Mouse (Mus musculus) ES-Bruce4 (cell line): ENCODE measurements around the gene Fam172a. TPM values are rescaled to one million over a fixed set of nuclear protein-coding genes. Genes with fewer than 3 reads are reported as not detected.

Experiments used
- H3K27ac ChIP-seq: 2 replicates; pipeline ENCODE4 v1.5.1; 2012; ENCODE audit warnings: low read length, inconsistent platforms; ENCODE audit not compliant: insufficient read depth
- H3K27me3 ChIP-seq: 2 replicates; pipeline ENCODE4 v1.6.1; 2012; ENCODE audit warnings: mild to moderate bottlenecking, low read length, inconsistent platforms; ENCODE audit not compliant: control insufficient read depth, poor library complexity, insufficient read depth, severe bottlenecking
- H3K36me3 ChIP-seq: 2 replicates; pipeline ENCODE4 v1.6.1; 2012; ENCODE audit warnings: inconsistent platforms, mild to moderate bottlenecking, low read length, moderate library complexity; ENCODE audit not compliant: control insufficient read depth, poor library complexity, insufficient read depth, severe bottlenecking
- H3K4me1 ChIP-seq: one replicate; pipeline ENCODE4 v1.8.1; 2011; ENCODE audit warnings: low read length; ENCODE audit not compliant: control insufficient read depth, insufficient read depth
- H3K4me3 ChIP-seq: 2 replicates; pipeline ENCODE4 v1.5.1; 2011; ENCODE audit warnings: low read depth, mild to moderate bottlenecking, low read length
- H3K9ac ChIP-seq: 2 replicates; pipeline ENCODE4 v1.6.1; 2012; ENCODE audit warnings: low read depth, mild to moderate bottlenecking, inconsistent platforms; ENCODE audit not compliant: poor library complexity, severe bottlenecking
- H3K9me3 ChIP-seq: replicated peaks from 2 replicates; pipeline ENCODE4 v1.6.1; 2012; ENCODE audit warnings: mild to moderate bottlenecking, low read length, inconsistent platforms; ENCODE audit not compliant: control insufficient read depth, poor library complexity, insufficient read depth, severe bottlenecking
- CTCF ChIP-seq: IDR thresholded peaks from one replicate; pipeline ENCODE4 v1.8.1; 2011; ENCODE audit warnings: low read depth, low read length
- EP300 ChIP-seq: IDR thresholded peaks from 2 replicates; pipeline ENCODE4 v1.6.1; 2011; ENCODE audit warnings: low read depth, low read length; ENCODE audit not compliant: insufficient read depth
- POLR2A ChIP-seq: IDR thresholded peaks from one replicate; pipeline ENCODE4 v1.8.1; 2011; ENCODE audit warnings: low read length; ENCODE audit not compliant: insufficient read depth
- polyA plus RNA-seq: library from polyadenylated mRNA; stranded (reverse); fragments of >200 nt; gene quantifications from 2 replicates; pipeline ENCODE4 v1.2.4, GENCODE M21; 2011; ENCODE audit warnings: low read depth; ENCODE audit not compliant: missing spikeins, insufficient read depth, insufficient read length

The Fam172a gene
- polyA plus RNA-seq, 1 experiment: 16.7 TPM

DNA sequence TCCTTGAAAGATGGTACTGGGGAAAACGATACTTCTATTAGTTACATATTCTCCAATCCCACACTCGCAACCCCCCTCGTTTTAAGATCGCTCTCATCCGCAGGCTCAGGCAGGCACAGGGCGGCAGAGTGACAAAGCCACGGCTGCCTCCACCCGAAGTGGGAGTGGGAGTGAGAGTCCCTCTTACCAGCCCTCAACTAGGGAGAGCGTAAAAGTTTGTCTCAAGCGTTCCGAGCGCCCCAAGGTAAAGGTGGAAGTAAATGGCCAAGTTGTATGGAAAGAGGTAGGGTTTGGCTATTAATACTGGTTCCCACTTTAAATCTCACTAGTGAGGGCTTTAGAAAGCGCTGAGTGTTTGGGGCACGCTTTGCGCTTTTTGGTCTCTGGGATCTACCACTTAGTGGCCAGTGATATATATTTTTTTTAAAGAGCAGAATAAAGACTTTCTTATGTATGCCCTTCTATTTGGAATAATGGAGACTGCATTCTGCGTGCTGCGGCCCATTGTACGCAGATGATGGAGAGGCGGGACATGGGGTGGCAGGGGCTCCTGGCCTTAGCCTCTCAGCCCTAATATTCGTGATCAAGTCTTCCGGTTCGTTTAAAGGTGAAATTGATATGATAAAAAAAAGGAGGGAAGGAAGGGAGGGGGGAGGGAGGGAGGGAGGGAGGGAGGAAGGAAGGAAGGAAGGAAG lies 500.2 kb downstream of the Fam172a start:
- H3K27ac ChIP-seq: no peak overlapping the region
- no peak overlapping the region for H3K9ac ChIP-seq
- peaks cover 37% of the 10 kb centered on the region for H3K27me3 ChIP-seq

DNA sequence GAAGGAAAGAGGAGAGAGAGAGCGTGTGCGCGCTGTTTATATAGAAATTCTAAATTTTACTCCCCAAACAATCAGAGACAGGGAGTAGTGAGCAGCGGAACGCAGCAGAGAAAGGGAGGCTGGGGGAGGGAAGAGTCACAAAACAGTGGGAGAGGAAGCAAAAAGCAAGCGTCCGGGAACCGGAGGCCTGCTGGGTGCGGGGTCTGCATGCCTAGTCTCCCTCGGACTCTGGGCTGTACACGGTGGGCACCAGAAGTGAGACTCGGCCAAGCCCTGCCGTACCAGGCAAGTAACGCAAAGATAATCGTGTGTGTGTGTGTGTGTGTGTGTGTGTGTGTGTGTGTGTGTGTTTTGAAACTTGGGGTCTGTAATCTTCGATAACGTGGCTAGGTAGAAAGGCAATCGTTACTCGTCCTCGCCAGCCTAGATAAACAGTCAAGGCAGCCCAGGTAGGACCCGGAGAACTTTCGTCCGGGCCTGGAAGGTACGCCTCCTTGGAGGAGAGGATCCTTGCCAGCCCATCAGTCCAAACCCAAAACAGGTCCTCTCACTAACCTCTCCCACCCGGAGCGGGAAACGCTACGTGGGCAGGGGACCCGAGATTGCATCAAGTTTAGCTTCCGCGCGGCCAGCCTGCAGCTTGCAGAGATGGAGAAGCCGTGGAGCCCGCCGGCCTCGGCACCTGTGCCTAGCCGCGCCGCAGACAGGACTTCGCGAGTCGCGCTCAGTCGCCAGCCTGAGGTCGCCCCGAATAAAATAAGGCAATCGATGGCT lies 500.9 kb downstream of the Fam172a start:
- Histone ChIP-seq H3K4me3 (peak overlapping the region; percentile 41), H3K27me3 (peaks cover 33% of the 10 kb centered on the region), H3K4me1 (no peaks in the 10 kb centered on the region), H3K9ac (no peak overlapping the region), H3K9me3 (no peaks in the 10 kb centered on the region), H3K36me3 (no peaks in the 10 kb centered on the region), H3K27ac (no peak overlapping the region)
- TF ChIP-seq CTCF (no peak), EP300 (no peak), POLR2A (no peak)

More for the DNA sequence above, 500.2 kb downstream of the Fam172a start:
- no peak for TF ChIP-seq CTCF
- no peak for TF ChIP-seq POLR2A
- TF ChIP-seq EP300: no peak
- no peaks in the 10 kb centered on the region for H3K9me3 ChIP-seq
- peak overlapping the region; percentile 9; the same call in 1 of the 2 replicates for H3K4me3 ChIP-seq
- no peaks in the 10 kb centered on the region for H3K36me3 ChIP-seq
- no peaks in the 10 kb centered on the region for H3K4me1 ChIP-seq

DNA sequence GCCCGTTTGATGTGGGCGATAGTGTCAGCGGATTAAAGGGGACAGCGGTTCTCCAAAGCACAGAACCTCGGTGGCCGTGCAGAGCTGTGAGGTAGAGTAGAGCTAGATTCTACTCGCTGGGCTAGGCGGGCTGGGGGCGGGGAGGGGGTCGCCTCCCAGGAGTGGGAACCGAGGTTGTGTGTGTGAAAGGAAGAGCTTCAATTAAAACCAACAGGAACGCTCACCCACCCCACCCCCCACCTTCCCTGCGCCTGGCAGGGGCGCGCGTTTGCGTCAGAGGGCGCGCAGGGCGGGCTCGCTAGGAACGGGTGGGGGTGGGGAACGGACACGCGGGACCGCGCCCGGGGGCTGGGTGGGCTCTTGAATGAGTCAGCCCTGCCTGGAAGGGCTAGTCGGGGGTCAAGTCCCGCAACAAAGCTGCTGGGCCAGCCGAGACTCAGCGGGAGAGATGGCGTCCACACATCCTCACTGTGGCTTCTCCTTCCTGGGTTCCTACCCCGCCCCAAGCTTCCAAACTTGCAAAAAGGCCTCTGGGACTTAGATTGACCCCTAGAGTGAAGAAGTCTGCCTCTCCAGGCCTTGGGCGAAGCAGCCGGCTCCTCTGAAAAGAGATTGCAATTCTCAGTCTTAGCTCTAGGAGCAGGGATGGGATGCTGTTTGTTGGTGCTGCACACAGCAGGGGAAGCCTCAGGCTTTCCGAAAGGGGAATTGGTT lies 501.7 kb downstream of the Fam172a start:
- H3K4me1 ChIP-seq: no peaks in the 10 kb centered on the region
- peak overlapping the region; percentile 41 for H3K4me3 ChIP-seq
- TF ChIP-seq EP300: no peak
- peaks cover 33% of the 10 kb centered on the region for H3K27me3 ChIP-seq
- no peak overlapping the region for H3K27ac ChIP-seq
- no peaks in the 10 kb centered on the region for H3K36me3 ChIP-seq
- no peak overlapping the region for H3K9ac ChIP-seq
- no peaks in the 10 kb centered on the region for H3K9me3 ChIP-seq

DNA sequence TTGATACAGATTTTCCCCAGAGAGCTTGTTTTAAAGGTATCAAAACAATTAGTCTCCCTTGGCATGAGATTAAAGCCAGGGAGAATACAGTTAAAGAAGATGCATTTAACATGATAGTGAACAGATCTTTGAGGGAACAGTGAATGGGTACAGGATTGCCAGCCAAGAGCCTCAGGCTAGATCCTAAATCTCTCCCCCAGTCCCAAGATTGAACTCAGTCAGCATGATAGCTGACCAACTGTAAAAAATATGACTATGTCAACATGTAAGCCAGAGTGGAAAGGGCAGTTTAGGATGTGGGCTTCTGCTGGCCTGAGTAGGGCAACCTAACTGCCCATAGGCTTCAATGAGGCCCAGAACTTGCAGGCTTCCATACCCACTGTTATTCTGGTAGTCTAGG lies 503.6 kb downstream of the Fam172a start:
- H3K27me3 ChIP-seq: peaks cover 31% of the 10 kb centered on the region
- TF ChIP-seq EP300 (no peak), CTCF (no peak), POLR2A (no peak)
- no peak overlapping the region for H3K27ac ChIP-seq
- H3K9me3 ChIP-seq: no peaks in the 10 kb centered on the region
- no peaks in the 10 kb centered on the region for H3K4me1 ChIP-seq
- H3K9ac ChIP-seq: no peak overlapping the region
- no peak overlapping the region for H3K4me3 ChIP-seq
- H3K36me3 ChIP-seq: no peaks in the 10 kb centered on the region

DNA sequence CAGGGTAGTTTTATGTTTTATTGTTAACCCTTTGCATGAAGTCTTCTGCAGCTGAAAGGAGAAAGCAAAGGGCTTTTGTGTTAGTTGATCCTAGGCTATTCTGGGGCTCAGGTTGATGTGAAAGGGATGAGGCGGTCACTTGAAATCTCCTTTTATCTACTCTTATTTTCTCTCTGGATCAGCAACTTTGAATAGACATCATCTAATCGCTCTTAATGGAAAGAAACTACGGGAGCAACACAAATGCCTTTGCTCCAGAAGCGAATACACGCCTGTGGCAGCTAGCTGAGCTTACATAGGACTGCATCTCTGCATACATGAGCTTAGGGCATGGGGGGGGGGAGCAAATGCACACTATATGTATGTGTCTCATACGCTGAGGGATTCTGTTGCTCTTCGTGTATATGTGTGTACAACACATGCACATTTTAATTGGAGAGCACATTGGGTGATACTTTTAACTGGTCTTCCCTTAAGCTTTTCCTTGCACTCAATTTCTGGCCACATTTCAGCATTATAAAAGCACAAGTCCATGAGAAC lies 505.1 kb downstream of the Fam172a start:
- H3K4me1 ChIP-seq: no peaks in the 10 kb centered on the region
- H3K36me3 ChIP-seq: no peaks in the 10 kb centered on the region
- H3K9ac ChIP-seq: no peak overlapping the region
- no peaks in the 10 kb centered on the region for H3K9me3 ChIP-seq
- TF ChIP-seq EP300 (no peak), POLR2A (no peak), CTCF (no peak)
- H3K27me3 ChIP-seq: peaks cover 31% of the 10 kb centered on the region
- H3K4me3 ChIP-seq: no peak overlapping the region
- no peak overlapping the region for H3K27ac ChIP-seq
